Mouse (Mus musculus) c-Kit-negative CD71-positive TER-119-positive erythroid progenitor cells, embryonic 14.5 days (primary cell): Measurements from ENCODE around the gene Daam1.

Experiments used
- DNase-seq: peaks from one replicate; pipeline ENCODE4 v3.0.0-alpha.2; 2013; ENCODE audit warnings: low read depth, low spot score

Gene Daam1

GRCm38 (mm10) chr12:72039501-72039900 is 208.6 kb downstream of the Daam1 start:
- no peak for DNase-seq

- DNase-seq = no peak
Measured at GRCm38 (mm10) chr12:72041238-72041637, 210.4 kb downstream of the Daam1 start.
